ENCODE assay signal across 18 mouse cellular contexts in genomic region chr17:45047236-45047635, GRCm38 (mm10).
"Had no signal": no experiment of that assay in that cellular context is flagged by ENCODE, and none has a peak within 500 bp of the region (broad histone marks: within the 10 kb centered on the region; RNA-seq: fewer than 3 reads in every experiment).

No protein-coding gene starts in this region.

- H3K4me3 ChIP-seq: midbrain, embryonic 13.5 days; midbrain, embryonic 15.5 days; myocyte; neural tube, embryonic 13.5 days; neural tube, embryonic 15.5 days had no signal

- H3K36me3 ChIP-seq: midbrain, embryonic 13.5 days; midbrain, embryonic 15.5 days; neural tube, embryonic 15.5 days had no signal

- H3K4me2 ChIP-seq: lung, embryonic 14.5 days; midbrain, embryonic 11.5 days; midbrain, embryonic 13.5 days; midbrain, embryonic 15.5 days; neural tube, embryonic 13.5 days; neural tube, embryonic 15.5 days had no signal

- H3K4me1 ChIP-seq: midbrain, embryonic 13.5 days; midbrain, embryonic 15.5 days; neural tube, embryonic 13.5 days; neural tube, embryonic 15.5 days had no signal

- ATAC-seq: midbrain, embryonic 13.5 days; midbrain, embryonic 15.5 days had no signal

- H3K27me3 ChIP-seq: midbrain, embryonic 13.5 days; midbrain, embryonic 15.5 days; neural tube, embryonic 13.5 days; neural tube, embryonic 15.5 days had no signal

- H3K9me3 ChIP-seq: midbrain, embryonic 13.5 days; midbrain, embryonic 15.5 days; neural tube, embryonic 13.5 days; neural tube, embryonic 15.5 days had no signal

- H3K27ac ChIP-seq: midbrain, embryonic 13.5 days; midbrain, embryonic 15.5 days; neural tube, embryonic 13.5 days; neural tube, embryonic 15.5 days had no signal

- H3K9ac ChIP-seq: lung, embryonic 14.5 days; midbrain, embryonic 13.5 days; midbrain, embryonic 15.5 days; neural tube, embryonic 13.5 days; neural tube, embryonic 15.5 days had no signal

- DNase-seq: lung, adult 18-20 months; lung, embryonic 14.5 days; lung, postnatal 10 days; lung, postnatal 4 days; retina, postnatal 1 day; right cerebral cortex, adult 18-20 months; right cerebral cortex, postnatal 25 days; right cerebral cortex, postnatal 4 days; spleen, adult 18-20 months; thymus, adult 18-20 months; thymus, postnatal 14 days; thymus, postnatal 36 days had no signal
